Mouse (Mus musculus) urinary bladder, adult 2 months (tissue): ENCODE results near the gene Cytip. TPM values are rescaled to one million over a fixed set of nuclear protein-coding genes. Genes with fewer than 3 reads are reported as not detected.
"Not testable (repeated sequence)": the region's sequence is repeated elsewhere in the genome, so short reads cannot be mapped to it uniquely, and the experiment has no call there.

Experiments
- DNase-seq: peaks from one replicate; pipeline ENCODE4 v3.0.0; 2022; ENCODE audit warnings: low spot score
- polyA plus RNA-seq: library from polyadenylated mRNA; depleted of rRNA; stranded (reverse); fragments of >200 nt; gene quantifications from 2 replicates; pipeline ENCODE4 v1.2.3, GENCODE M21; 2012

The Cytip gene
- polyA plus RNA-seq, 1 experiment: 4.6 TPM

DNA sequence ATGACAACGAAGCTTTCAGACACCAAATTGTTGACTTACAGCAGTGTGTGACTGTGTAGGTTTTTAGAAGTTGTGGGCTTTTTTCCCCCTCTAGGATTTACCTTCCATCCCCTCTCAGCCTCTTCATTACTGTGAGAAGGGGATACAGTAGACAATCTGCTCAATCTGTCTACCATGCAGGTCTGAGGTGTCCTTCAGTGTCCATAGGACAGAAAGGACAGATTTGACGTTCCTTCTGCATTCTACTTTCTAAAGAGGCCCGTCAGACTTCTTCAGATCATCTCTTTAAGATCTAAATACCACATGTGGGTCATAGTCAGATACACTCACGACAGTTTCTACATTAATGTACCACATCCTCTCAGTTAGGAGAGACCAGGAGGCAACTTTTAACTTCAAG lies 33.5 kb downstream of the Cytip start:
- DNase-seq: no peak

DNA sequence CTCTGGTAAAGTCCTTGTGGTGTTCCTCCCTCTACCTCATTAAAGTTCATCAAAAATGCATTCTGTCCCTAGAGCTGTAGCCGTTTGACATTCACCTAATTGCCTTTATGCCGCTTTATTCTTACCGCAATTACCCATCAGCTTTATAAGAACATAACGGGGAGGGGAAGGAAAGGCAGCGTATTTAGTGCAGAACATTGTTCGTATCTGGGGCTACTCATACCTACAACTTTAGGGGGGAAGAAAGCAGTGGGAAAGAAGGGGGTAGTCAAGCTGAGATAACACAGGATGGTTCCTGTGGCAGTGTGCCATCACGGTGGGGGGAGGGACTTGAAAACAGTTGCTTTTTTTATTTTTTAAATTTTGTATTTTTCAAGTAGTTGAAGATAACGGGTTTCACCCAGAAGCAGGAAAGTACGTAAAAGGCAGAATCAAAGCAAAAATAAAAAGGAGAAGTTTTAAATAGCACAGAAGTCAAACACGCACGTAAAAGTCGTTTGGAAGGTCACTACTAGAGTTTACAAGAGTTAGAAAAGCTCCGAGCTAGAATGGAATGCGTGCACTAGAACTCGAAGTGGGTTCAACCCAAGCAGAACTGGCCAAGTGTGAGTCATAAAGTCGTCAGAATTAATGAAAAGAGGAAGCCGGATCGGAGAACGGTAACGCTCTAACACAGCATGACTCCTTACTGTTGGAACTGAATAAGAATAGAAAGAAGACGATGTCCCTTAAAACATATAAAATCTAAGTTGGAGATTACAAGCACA lies 34.6 kb downstream of the Cytip start:
- DNase-seq: no peak

DNA sequence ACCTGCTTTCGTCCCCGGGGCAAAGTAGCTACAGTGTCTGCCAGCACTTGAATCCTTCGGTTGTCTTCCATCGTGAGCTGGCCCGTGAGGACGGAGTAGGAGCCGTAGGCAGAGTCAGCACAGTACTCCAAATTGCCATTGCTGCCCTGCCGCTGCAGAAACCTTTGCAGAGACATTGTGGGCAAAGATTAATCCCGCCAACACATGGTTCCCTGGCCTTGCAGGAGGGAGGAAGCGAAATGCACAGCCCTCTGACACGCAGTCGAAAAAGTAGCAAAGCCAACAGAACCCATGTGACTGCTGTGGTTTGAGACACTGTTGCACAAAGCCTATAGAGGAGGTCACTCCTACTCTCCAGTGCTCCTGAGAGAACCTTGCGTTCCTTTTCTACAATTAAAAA lies 35.5 kb downstream of the Cytip start:
- no peak for DNase-seq

DNA sequence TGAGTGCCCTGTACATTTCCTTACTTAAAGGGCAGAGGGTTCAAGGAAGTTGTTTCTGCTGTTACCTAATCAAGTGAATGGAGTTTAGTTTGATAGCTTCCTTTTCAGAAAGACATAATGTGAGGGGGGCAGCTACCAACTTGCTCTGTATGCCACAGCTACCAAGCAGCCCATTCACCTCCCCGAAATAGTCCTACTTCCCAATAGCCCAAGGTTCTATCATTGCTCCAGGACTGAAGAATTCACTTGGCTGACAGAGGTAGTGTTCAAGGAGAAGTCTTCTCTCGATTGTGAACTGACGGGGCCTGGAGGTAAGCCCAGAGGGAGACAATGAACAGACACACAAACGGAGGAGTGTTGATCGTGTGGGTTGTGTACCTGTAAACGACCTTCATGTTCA lies 36.2 kb downstream of the Cytip start:
- no peak for DNase-seq

DNA sequence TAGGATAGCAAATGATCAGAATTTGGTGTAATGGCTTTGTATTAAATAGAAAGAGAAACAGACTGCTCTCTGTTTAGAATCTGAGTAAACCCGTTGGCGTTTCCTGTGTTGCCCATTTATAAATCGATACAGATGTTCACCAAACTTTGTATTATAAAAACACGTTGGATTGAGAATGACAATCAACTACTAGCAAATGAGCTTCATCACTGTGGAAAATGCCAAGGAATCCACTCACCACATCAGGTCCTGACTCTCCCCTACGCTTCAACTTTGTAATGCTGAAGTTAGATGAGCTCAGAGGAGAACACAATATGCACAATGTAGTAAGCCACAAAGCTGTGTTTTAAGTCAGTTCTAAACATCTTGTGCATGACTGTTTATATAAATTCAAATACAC lies 36.8 kb downstream of the Cytip start:
- no peak for DNase-seq

DNA sequence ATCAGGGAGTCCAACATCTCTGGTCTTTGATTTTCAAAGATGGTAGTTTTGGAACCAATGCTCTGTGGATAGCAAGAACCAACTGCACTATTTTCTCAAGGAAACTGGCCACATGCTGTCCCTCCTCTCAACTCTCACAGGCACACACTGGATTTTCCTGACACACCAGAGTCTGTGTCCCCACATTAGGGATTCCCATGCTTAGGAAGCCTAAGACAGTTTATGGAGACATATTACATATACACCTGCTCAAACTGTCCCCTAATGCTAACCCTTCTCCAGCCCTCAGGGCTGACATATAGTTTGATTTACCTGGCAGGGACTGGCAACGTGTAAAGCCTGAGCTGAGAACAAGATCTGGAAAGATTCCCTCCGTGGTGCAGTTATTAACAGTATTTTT lies 37.2 kb downstream of the Cytip start:
- no peak for DNase-seq

DNA sequence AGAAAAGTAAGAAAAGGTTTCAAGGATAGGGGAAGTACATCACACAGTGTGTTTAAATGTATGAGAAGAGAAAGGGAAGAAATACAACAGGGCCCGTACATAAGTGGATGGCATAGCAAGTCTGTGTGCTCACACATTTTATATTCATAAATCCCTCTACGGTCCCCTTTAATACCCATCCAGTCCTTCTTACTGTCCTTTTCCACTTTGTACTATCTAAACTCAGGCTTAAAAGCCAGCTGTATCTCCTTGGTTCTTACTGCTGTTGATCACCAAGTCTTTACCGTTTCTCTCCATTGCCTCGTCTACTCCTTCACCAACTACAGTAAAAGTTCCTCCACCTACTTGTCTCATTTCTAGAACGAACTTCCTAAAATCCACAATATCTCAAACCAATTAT lies 37.9 kb downstream of the Cytip start:
- DNase-seq: no peak

DNA sequence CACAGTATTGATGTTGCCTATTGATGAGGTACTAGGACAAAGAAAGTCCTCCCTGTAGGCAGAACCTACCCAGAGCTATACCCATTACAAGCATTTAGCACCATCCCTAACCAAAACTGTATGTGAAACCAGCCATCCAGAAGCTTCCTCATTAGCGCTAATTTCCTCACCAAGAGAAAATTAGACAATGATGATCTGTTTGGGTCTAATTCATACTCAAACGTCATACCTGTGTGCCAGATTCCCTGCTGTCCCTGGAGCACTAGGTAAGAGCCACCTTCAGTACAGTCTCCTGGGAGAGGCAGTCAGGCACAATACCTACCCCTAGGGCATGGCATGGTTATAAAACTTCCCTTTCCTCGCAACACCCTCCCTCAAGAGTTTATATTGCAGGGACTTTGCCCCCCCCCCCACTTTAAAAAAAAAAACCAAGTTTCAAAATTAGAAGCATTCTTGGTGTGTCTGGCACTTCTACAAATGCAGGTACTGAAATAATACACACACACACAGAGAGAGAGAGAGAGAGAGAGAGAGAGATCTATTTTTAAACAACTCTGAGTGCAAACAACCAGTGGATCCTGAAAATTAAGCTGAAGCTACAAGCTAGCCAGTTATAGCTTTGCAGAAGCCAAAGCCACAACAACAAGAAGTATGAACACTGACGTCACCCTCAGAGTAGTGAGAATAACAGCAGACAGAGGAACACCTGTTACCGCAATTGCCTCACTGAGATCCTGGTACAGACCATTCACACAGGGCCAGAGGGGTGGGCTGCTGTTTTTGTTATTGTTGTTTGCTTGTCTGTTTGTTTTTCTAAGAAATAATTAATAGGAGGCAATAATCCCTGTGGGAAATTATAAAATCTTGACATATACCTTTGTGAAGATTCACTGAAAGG lies 38.6 kb downstream of the Cytip start:
- DNase-seq: no peak

DNA sequence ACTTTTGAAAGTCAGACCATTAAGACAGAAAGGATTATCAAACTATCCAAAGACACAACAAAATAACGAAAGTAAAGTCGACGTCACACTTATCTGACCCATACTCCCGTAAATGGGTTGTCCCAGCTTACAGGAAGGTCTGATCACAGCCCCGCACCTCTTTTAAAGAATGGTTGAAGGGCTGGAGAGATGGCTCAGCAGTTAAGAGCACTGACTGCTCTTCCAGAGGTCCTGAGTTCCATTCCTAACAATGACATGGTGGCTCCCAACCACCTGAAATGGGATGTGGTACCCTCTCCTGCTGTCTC lies 39.3 kb downstream of the Cytip start:
- DNase-seq: no peak

DNA sequence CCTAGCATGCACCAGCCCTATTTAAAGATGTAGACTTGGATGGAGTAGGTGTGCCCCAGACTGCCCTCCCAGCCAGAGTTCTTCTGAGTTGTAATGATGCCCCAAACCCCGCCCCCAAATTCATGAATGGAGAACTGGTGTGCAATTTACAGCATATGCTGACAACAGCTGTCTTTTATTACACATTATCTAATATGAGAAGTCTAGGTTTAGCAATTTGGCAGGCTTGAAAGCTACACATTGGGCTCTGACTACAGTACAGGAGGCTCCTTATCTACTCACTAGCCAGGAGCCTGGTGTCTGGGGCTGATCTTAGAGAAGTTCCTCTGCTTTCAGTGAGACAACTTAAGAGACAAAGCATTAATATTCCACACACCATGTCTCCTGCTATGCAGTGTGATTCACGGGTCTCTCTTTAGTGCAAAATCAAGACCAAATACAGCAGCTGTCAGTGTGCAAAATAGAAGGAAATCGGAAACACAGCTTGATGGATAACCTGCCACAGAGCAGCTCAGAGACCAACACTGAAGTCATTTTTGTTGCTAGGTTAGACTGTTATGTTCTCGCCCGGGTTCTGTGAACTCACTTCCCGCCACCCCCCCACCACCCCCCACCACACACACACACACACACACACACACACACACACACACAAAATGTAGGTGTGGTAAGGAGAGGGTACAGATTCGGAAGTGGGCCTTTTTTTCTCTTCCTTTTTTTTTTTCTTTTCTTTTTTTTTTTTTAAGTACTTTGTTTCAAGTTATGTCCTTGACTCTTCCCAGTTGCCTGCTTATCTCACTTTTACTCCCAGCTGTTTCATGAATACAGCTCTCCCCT lies 39.8 kb downstream of the Cytip start:
- no peak for DNase-seq

DNA sequence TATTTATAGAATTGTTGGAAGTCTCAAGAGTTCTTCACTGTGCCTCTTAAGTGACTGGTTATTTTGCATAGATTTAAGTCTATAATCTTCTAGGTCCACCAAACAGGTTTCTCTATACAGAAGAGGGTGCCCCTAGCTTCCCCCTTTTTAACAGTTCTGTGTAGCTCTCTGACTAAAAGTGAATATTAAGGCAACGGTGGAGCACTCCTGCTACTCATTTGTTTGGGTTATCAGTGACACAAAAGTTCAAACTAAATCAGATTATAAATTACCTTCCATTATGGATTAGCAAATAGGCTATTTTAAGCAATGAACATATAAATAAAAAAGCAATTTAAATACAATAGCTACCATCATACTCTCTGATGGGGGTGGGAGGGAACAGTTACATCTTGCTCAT lies 40.8 kb downstream of the Cytip start:
- no peak for DNase-seq

DNA sequence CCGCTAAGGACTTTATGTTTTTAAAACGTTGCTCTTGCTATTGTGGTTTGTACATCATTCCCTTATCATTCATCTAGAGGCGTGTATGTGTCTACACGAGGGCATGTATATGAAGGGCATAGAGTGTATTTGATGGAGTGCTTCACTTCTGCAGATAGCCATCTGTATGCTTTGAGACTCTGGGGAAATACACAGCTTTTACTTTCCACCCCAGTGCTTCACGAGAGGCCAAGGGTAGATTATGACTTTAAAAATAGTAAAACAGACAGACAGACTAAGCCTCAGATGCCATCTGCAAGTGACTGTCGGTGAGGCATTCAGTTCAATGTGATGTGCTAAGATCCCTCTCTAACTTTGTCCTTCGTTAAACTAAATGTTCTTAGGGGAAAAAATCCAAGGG lies 41.6 kb downstream of the Cytip start:
- no peak for DNase-seq

DNA sequence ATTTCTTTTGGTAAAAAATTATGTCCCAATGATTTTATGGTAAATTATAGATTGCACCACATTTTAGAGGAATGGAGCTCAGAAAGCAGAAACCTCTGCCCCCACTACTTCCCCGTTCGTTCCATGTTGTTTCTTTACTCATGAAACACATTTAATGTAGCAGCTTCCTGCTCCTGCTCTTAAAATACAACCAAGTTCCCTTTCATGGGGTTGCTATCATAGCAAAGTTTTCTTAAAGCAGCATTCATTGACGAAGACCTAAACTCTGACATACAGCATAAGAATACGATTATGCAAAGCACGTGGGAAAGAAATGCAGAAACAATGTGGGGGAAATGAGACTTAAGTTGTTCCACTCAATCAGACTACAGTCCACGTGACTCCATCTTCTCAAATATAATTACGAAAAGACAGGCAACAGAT lies 45.3 kb downstream of the Cytip start:
- no peak for DNase-seq

DNA sequence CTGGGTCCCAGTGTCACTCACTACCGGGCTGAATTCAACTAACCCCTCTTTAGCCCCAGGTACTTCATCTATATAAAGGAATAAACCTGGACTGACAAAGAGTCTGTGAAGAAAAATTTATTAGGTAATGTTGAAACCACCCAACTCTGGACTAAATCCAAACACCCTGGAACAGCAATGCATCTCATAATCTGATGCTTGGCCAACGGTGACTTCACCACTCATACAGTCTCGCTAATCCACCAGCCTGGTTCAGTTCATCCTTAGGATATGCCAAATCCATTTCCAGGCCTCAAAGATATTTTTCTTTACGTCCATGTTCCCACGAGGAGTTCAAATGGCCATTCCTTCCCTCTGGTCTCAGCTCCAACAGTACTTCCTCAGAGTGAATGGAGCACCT lies 48.8 kb downstream of the Cytip start:
- no peak for DNase-seq

DNA sequence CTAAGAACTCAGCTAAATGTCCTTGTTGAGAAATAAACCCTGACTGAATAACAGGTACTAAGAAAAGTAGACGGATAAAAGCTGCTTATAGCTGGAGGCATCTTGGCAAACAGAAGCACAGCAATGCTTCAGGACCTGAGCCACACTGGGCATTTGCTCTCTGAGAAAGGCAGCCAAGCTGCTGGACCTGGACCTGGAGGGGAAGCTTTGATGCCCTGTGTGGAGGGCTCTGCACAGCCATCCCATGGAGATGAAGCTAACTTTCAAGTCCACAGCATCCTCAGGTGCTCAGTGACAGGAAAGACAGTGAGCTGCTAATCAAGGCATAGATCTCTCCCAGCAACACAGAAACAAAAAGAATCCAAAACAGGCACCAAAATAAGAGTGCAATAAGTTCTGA lies 54.8 kb downstream of the Cytip start:
- DNase-seq: no peak

DNA sequence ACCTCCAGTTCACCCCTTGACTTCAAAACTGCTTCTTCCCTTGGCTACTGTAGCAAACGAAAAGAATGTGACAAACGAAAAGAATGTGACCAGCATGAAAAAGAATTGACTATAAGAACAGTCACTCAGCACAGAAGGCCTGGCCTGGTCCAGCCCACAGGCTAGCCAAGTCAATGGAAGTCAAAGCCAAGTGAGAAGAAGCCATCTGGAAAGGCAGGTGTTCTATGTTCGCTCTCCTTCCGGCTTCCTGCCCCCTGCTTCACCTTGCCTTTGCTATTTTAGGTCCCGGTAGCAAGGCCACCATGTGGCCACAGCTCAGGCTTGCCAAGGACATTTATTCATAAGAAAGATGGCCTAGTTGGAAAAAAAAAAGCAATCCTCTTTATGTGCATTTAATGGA lies 56.7 kb downstream of the Cytip start:
- no peak for DNase-seq

DNA sequence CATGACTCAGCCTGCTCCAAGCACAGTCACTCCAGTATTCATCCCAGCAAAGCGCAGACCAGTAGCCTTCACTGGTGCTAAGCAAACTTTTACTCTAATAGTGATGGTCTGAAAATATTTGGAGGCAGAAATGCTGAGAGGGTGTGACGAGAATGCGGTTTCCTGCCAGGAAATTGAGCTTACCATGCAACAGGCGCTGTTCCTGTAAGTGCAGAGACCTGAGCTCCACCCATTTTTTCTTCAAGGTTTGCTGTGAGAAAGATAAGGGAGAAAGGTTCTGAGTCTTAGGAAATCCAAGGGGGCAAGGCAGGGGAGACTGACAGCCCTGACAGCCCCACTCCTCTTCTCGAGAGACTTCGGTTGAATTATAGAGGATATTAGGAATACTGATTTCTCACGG lies 57.7 kb downstream of the Cytip start:
- DNase-seq: no peak

DNA sequence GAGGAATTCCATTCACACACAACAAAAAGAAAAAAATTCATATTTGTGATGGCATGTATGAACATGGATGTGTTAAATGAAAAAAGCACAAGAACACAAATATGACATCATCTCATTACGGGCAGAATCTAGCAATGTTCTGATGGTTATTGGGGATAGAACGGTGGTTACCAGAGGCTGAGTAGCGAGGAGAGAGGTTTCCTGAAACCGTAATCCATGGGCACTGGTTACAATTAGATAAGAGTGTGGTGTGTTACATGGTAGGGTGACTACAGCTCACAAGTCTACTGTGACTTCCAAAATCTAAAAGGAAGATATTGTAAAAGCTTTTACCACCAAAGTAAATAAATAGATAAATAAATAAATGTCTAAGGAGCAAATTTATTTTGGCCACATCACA lies 58.8 kb downstream of the Cytip start:
- DNase-seq: no peak

DNA sequence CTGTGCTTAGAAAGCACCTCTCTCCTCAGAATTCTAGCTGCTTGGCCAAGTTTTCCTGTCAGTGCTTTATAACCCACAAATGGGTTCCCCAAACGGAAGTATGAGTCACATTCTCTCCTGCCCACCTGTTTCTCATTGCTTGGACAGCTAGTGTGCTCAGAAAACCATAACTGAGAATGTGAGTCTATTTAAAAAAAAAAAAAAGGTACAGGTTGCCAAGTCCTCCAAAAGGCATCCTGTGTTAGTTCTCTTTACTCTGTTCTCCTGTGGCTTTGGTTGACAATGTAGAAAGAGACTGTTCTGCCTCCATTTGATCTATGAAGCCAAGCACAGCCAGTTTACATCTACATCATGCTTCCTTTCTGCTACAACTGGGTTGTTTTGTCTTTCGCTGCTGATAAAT lies 60.3 kb downstream of the Cytip start:
- DNase-seq: no peak

DNA sequence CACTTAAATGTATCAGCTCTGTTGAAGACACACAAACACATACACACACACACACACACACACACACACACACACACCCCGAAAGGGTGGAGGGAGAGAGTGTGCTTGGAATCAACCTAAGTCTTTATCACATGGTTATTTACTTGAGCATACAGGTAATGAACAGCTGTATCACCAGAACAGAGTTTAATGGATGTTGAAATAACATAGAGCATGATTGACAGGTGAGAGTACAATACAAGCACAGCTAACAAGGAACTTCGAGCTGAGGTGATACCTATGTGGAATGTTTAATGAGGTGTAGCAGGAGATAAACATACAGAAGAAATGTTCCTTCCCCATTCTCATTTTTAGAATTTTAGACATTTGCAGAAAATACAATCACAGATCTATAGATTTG lies 62.7 kb downstream of the Cytip start:
- DNase-seq: no peak

DNA sequence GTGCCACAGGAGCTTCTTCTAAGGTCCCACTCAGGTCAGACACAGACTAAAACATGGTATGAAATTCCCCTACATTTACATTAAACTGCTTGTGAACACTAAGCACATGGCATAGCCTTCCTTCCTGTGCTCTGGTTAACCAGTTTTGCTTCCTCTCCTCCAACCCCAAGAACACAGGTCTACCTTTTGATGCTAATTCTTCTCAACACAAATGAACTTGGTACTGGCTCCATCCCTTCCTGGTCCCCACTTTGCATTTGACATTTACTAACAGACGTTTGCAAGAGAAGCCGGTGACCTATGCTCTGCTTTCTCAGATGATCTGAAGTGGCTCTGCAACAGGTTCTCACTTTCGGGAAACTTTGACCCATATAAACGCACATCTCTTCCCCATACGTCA lies 65.4 kb downstream of the Cytip start:
- no peak for DNase-seq

DNA sequence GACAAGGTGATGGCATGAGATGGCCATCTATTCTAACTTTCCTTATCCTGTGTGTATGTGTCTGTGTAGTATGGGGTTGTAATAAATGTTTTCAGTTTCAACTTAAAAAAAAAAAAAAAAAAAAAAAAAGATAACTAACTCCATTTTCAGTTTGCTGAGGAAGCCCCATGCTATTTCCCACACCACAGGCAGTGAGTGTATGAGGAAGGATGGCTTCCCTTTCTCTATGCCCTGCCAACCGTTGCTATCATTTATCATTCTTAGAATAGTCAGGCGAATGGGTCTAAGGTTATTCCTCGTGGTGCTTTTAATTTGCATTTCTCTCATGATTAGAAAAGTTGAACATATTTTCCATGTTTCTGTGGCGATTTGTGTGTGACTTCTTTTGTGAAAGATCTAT lies 84.2 kb downstream of the Cytip start:
- no peak for DNase-seq

DNA sequence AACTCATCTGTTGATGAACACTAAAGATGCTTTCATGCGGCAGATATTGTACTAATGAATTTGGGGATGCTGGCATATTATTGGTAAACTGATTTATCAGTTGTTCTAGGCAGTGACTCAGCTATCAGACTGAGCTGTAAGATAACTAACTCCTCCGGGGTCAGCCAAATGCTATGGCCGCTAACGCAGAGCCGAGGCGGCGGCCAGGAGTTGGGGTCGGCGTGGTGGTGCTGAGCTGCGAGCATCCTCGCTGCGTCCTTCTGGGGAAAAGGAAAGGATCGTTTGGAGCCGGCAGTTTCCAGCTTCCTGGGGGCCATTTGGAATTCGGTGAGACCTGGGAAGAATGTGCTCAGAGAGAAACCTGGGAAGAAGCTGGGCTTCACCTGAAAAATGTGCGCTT lies 87.4 kb downstream of the Cytip start:
- not testable (repeated sequence) for DNase-seq
